Mouse (Mus musculus) heart, adult 2 months (tissue): Measurements from ENCODE around the gene Zfp131.

Source experiments
- CTCF ChIP-seq: fragments of 200-600 bp; IDR thresholded peaks from 2 replicates; pipeline ENCODE4 v1.8.1; 2022; ENCODE audit warnings: antibody characterized with exemption, mild to moderate bottlenecking, moderate library complexity
- EP300 ChIP-seq: fragments of 200-500 bp; IDR thresholded peaks from 2 replicates; pipeline ENCODE4 v1.6.1; 2011; ENCODE audit warnings: low read depth, low read length, control low read depth; ENCODE audit not compliant: insufficient read depth
- POLR2A ChIP-seq: fragments of 200-500 bp; IDR thresholded peaks from 2 replicates; pipeline ENCODE4 v1.6.1; 2011; ENCODE audit warnings: mild to moderate bottlenecking, low read depth, low read length, control low read depth; ENCODE audit not compliant: insufficient read depth

DNA sequence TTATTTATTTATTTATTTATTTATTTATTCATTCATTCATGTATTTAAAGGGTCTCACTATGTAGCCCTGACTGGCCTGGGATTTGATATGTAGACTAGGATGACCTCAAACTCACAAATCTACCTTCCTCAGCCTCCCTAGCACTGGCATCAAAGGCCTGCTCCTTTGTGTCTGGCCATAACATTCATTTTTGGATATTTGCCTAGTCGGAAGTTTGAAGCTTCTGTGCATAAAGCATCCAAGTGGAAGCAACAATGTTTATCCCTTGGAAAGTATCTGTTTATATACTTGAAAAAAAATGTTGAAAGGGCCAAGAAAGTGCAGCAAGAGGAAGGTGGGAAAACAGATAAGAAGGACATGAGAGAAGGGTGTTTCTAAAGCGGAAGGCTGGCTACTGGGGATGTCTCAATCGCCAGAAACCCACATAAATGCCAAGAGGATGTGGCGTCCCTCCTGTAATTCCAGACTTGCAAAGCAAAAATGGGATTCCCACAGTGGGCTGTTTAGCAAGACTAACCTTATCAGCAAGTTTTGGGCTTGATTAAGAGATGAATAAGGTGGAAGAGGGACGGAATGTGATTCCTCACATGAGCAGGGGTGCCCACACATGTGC lies 2.2 kb upstream of the Zfp131 start:
- TF ChIP-seq POLR2A (no peak), CTCF (no peak), EP300 (no peak)
